Mouse (Mus musculus) embryonic facial prominence, embryonic 12.5 days (tissue): ENCODE results near the gene Znhit6. TPM values are rescaled to one million over a fixed set of nuclear protein-coding genes. Genes with fewer than 3 reads are reported as not detected.
A peak's percentile ranks its signal among the peaks of the same experiment; 100 is the strongest.

ENCODE experiments used
- ATAC-seq: fragments of 200-750 bp; cut with Nextera tagmentation; 2 replicates; pipeline ENCODE4 v1.8.0; 2017; ENCODE audit not compliant: insufficient number of reproducible peaks, insufficient read depth, low FRiP score, low TSS enrichment
- H3K27ac ChIP-seq: fragments of 300-500 bp; sonication (generic); 2 replicates; pipeline ENCODE4 v1.5.1; 2016; ENCODE audit warnings: mild to moderate bottlenecking
- H3K27me3 ChIP-seq: fragments of 300-500 bp; sonication (generic); 2 replicates; pipeline ENCODE4 v1.6.1; 2016; ENCODE audit warnings: mild to moderate bottlenecking, moderate library complexity
- H3K36me3 ChIP-seq: fragments of 300-500 bp; sonication (generic); 2 replicates; pipeline ENCODE4 v1.6.1; 2016; ENCODE audit warnings: mild to moderate bottlenecking
- H3K4me1 ChIP-seq: fragments of 300-500 bp; sonication (generic); 2 replicates; pipeline ENCODE4 v1.6.1; 2016
- H3K4me2 ChIP-seq: fragments of 300-500 bp; sonication (generic); replicated peaks from 2 replicates; pipeline ENCODE4 v1.6.1; 2016; ENCODE audit warnings: mild to moderate bottlenecking, moderate library complexity
- H3K4me3 ChIP-seq: fragments of 300-500 bp; sonication (generic); 2 replicates; pipeline ENCODE4 v1.5.1; 2016; ENCODE audit warnings: mild to moderate bottlenecking
- H3K9ac ChIP-seq: fragments of 300-500 bp; sonication (generic); 2 replicates; pipeline ENCODE4 v1.6.1; 2016; ENCODE audit warnings: mild to moderate bottlenecking, moderate library complexity
- H3K9me3 ChIP-seq: fragments of 300-500 bp; sonication (generic); 2 replicates; pipeline ENCODE4 v1.6.1; 2016; ENCODE audit warnings: mild to moderate bottlenecking, moderate library complexity
- WGBS: fragments of 180-500 bp; shearing (Covaris S2); methylation state at CpG from one replicate; pipeline ENCODE4 v1.1.7; 2016; 5-methylcytosine and 5-hydroxymethylcytosine counted together
- polyA plus RNA-seq: library from polyadenylated mRNA; unstranded; fragments of >200 nt; fragmentation: Nextera tagmentation; extraction: Ambion mirVana; gene quantifications from 2 replicates; pipeline ENCODE4 v1.2.1, GENCODE M21; 2016

Gene Znhit6
- polyA plus RNA-seq, 1 experiment from 2014 or later: 53.1 TPM

DNA sequence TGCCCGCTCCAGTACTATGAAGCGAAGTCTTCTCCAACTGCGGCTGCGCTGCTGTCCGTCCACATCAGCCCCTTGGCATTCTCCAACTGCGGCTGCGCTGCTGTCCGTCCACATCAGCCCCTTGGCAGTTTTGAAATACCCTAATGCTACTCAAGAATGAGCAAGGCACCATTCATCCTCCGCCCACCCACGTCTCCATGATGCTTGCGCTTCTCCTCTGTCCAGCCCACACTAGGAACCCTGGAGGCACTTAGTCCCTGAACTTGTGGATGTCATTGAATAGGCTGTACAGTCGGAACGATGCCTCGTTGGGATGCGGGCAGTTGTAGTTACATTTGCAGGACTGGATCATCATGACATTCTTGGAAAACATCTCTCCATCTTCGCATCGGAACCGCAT lies 71.4 kb downstream of the Znhit6 start:
- Histone ChIP-seq H3K9me3 (no peaks in the 10 kb centered on the region), H3K9ac (no peak overlapping the region), H3K27ac (no peak overlapping the region), H3K36me3 (0 out of 2 replicates have a peak, but pooled peaks cover 10% of the 10 kb centered on the region), H3K4me3 (0 out of 2 replicates have a peak overlapping the region, but pooled peaks have one; percentile 67), H3K27me3 (no peaks in the 10 kb centered on the region), H3K4me2 (peak overlapping the region; percentile 64), H3K4me1 (peaks cover 27% of the 10 kb centered on the region)
- 89% methylated on average over 18 of the region's 18 CpGs for WGBS
- no peak for ATAC-seq

DNA sequence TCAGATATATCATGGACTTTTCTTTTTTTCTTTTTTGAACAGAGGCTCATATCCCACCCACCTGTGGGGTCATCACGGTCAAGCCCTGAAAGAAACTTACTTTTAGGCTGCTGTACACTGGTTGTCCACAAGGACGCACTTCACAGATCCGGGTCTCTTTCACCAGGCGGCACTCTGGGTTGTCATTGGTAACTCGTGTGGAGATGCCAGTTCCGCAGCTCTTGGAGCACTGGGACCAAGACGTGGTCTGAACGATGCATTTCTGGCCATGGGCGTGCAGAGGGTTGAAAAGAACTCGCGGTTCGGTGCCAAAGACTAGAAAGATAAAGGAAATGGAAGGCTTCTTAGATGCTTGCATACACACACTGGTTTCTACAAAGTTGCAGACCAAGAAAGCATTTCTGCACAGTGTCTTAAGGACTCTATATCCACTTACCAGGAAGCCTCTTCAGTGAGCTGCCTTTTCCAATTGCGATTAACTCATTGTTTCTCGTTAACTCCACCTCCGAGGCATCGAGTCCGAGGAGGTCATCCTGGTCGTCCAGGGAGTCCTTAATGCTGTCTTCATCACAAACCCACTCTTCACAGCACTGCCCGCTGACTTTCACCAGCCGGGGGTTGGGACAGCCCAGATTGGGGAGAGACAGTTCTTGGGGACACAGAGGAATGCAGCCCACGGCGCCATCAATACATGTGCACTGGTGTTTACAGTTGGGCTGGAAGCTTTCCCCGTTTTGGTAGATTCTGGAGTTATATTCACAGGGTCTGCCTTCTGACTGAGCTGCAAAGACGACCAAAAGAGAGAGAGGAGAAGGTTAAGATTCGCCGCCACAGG lies 72.3 kb downstream of the Znhit6 start:
- H3K9me3 ChIP-seq: no peaks in the 10 kb centered on the region
- no peak for ATAC-seq
- 0 out of 2 replicates have a peak, but pooled peaks cover 10% of the 10 kb centered on the region for H3K36me3 ChIP-seq
- peak overlapping the region; percentile 96 for H3K27ac ChIP-seq
- peaks cover 35% of the 10 kb centered on the region for H3K4me1 ChIP-seq
- peak overlapping the region; percentile 84 for H3K9ac ChIP-seq
- H3K4me3 ChIP-seq: peak overlapping the region; percentile 67
- peak overlapping the region; percentile 64 for H3K4me2 ChIP-seq
- H3K27me3 ChIP-seq: no peaks in the 10 kb centered on the region
- WGBS: 18% methylated on average over 26 of the region's 26 CpGs

DNA sequence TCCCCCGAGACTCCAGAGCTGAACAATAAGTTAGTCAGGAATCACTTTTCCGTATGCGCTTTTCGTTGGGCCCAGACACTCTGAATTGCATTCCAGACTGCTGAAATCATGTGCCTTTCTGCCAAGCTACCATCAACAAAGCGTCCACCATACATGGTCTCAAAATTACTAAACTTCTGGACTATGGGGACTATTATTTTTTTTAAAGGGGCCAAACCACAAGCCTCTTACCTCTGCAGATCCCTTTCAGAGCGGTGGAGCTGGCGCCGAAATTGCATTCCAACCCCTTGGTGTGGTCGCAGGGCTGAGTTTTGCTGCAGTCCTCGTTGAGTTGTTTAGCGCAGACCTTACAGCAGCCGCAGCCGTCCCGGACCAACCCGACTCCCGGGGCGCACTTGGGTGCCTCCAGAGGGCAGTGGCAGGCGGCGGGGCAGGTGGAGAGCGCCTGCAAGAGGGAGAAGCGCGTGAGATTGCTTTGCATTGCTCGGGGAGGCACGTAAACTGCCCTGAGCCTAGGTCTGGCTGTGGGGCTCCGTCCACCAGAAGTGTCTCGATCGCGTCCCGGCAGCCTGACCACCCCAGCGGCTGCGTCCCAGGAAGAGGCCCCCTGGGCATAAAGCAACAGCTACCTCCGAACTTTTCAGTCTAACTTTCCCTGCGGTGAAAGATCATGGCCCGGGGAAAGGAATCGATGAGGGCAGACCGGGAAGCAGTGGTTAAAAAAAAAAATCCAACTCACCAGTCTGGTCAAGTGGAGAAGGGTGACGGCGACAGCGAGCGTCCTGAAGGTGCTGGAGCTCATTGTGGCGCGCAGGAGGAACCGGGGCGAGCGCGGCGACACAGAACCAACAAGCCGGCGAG lies 73.2 kb downstream of the Znhit6 start:
- H3K4me1 ChIP-seq: peaks cover 35% of the 10 kb centered on the region
- H3K4me2 ChIP-seq: peak overlapping the region; percentile 64
- ATAC-seq: no peak
- H3K36me3 ChIP-seq: 0 out of 2 replicates have a peak, but pooled peaks cover 10% of the 10 kb centered on the region
- H3K27ac ChIP-seq: peak overlapping the region; percentile 96
- under 1% methylated on average over 49 of the region's 49 CpGs for WGBS
- H3K27me3 ChIP-seq: no peaks in the 10 kb centered on the region
- H3K9me3 ChIP-seq: no peaks in the 10 kb centered on the region
- H3K9ac ChIP-seq: peak overlapping the region; percentile 84
- H3K4me3 ChIP-seq: peak overlapping the region; percentile 67

DNA sequence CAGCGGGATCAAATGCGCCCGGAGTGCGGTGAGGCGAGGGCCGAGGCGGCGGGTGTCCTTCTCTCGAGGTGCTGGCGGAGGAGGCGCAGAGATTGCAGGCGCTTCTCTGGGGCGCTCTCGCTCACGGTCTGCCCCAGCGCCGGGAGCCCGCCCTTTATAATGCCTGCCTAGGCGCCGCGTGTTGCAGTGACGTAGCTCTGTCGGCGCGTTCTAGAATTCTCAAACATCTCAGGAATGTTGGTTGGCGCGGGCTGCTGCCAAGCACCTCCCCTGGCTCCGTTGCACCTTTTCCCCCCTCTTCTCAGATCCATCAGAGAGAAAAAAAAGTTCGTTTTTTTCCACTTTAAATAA lies 73.8 kb downstream of the Znhit6 start, which contains the start of gene Ccn1:
Gene Ccn1, minus strand, starts transcription at position 130 of the 351 bp plus-strand sequence.
- Histone ChIP-seq H3K27me3 (no peaks in the 10 kb centered on the region), H3K9ac (peak within 1 kb of the TSS; percentile 84), H3K4me1 (peaks cover 35% of the 10 kb centered on the region), H3K27ac (peak within 1 kb of the TSS; percentile 96), H3K36me3 (0 out of 2 replicates have a peak, but pooled peaks cover 10% of the 10 kb centered on the region), H3K4me2 (peak within 1 kb of the TSS; percentile 64), H3K4me3 (peak within 1 kb of the TSS; percentile 67), H3K9me3 (no peaks in the 10 kb centered on the region)
- 1% methylated on average over 27 of the region's 29 CpGs for WGBS
- peak; percentile 57 for ATAC-seq

DNA sequence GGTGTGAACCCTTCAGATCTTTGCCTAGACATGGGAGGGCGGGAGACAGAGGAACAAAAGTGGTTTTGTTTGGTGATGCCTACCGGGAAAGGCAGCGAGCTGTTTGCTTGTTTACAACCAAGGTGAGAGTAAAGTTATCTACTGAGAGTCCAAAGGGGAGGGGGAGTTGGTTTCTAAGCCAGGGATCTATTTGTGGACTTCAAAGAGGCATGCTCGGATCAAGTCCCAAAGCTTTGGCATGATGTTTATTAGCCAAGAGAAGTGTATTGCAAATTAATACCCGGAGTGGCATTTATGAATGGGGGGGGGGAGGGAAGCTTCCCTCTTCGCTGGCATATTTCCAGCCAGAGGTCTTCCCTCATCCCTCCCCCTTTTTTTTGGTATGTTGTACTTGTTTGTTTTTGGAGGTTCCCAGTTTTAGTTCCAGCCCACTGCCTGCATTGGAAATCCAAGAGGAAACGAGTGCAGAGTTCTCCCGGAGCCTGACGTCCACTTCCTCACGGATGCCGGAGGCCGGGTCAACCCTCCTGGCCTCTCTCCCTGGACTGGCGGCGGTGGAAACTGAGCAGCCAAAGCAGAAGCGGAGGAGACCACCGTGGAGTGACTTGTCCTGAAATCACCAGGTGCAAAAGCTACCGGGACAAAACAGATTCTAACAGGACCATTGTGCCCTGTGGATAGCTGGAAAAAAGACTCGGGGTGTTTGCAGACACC lies 74.5 kb downstream of the Znhit6 start:
- Histone ChIP-seq H3K4me1 (peaks cover 35% of the 10 kb centered on the region), H3K27ac (peak overlapping the region; percentile 96), H3K9ac (peak overlapping the region; percentile 84), H3K4me3 (peak overlapping the region; percentile 67), H3K36me3 (0 out of 2 replicates have a peak, but pooled peaks cover 10% of the 10 kb centered on the region), H3K27me3 (no peaks in the 10 kb centered on the region), H3K4me2 (peak overlapping the region; percentile 64), H3K9me3 (no peaks in the 10 kb centered on the region)
- under 1% methylated on average over 18 of the region's 18 CpGs for WGBS
- no peak for ATAC-seq

DNA sequence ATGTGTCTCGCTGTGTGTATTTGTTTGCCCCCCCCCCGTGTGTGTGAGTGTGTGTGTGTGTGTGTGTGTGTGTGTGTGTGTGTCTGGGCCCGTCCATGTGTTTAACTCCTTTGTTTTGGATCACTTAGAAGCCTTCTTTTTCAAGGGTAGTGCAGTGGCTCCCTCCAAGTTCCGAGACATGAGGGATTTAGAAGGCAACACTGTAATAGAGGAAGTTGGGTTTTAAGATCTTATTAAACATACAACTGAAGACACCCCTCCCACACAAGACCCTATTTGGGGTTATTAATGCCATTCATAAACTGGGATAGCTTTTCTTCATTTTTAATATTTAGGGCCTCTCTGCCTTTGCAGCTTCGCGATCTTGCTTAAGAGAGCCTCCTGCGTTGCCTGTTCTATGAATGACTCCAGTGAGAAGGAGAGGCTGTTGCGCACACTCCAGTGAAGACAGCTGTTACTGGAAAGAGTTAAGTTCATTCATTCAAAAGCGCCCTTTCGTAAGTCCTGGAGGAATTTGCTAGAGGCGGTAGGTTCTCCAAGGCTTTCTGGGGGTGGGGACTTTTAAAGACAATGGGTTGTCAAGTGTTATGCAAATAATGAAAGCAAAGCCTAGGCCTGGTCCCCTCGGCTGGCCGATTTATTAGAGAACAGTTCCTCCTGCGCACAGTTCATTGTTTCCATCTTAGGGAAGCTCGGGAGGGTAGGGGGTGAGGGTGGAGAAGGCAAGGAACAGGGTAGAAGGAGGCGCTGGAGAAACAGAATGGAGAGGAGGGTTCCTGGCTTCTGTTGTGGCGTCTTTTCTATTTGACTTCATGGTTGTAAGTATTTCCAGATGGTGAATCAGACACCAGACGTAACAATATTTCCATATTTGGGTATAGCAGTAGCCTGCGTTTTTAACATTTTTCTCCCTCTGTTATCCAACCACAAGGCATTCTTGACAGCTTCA lies 75.3 kb downstream of the Znhit6 start:
- Histone ChIP-seq H3K9ac (peak overlapping the region; percentile 25), H3K9me3 (no peaks in the 10 kb centered on the region), H3K4me2 (peak overlapping the region; percentile 64), H3K27me3 (no peaks in the 10 kb centered on the region), H3K4me1 (peaks cover 35% of the 10 kb centered on the region), H3K36me3 (0 out of 2 replicates have a peak, but pooled peaks cover 10% of the 10 kb centered on the region), H3K4me3 (peak overlapping the region; percentile 67), H3K27ac (peak overlapping the region; percentile 96)
- peak; percentile 38 for ATAC-seq
- WGBS: 5% methylated on average over 19 of the region's 19 CpGs

DNA sequence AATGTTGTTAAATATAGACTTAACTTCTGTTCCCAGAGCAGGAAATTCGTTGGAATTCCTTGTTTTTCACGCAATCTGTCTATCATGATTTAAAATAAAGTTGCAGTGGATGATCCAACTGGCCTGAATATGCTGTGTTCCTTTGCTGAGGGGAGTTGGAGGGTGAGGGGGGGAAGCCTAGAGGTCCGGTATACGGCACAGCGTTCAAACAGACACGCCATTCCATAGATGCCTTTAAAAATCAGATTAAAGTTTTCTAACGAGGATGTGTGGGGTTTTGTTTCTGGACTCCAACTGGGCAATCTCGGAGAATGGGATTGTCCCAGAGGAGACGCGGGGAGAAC lies 75.9 kb downstream of the Znhit6 start:
- no peaks in the 10 kb centered on the region for H3K27me3 ChIP-seq
- H3K4me2 ChIP-seq: peak overlapping the region; percentile 64
- peak overlapping the region; percentile 96 for H3K27ac ChIP-seq
- peaks cover 35% of the 10 kb centered on the region for H3K4me1 ChIP-seq
- peak overlapping the region; percentile 53; the same call in 1 of the 2 replicates for H3K9ac ChIP-seq
- H3K9me3 ChIP-seq: no peaks in the 10 kb centered on the region
- ATAC-seq: peak; percentile 6; the same call in 1 of the 2 replicates
- under 1% methylated on average over 10 of the region's 10 CpGs for WGBS
- H3K36me3 ChIP-seq: 0 out of 2 replicates have a peak, but pooled peaks cover 10% of the 10 kb centered on the region
- peak overlapping the region; percentile 41 for H3K4me3 ChIP-seq

DNA sequence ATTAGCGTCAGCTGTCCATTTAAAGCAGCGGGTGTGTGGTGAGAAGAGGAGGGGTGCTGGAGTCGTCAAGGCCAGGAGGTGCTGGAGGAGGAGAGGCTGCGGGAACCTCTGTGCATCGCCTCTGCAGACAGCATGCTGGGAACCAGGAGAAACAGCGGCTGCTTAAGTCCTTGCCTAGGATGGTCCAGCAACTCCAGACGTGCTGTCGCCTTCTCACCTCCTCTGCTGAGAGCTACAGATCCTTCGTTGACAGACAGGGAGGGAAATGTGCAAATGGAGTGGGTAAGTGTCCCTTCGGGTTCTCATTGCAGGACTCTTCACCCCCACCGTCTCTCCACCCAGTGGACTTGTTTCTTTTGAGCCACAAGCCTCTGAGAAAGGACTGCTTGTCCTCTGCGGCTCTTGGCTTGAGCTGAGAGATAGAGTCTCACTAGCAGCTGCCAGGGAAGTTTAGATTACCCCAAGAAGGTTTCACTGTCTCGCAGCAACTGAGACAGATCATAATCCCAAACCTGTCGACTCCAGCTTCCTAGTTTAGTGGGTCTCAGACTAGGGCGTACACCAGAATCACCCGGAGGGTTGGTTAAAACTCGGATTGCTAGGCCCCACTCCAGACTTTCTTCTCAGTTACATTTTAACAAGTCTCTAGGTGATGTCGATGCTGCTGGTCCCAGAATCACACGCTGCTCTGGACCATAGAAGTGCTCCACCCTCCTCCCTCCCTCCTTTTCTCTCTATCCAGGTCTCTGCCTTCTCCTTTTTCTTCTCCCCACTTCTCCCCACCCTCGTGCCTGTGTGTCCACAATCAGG lies 76.5 kb downstream of the Znhit6 start:
- Histone ChIP-seq H3K36me3 (0 out of 2 replicates have a peak, but pooled peaks cover 4% of the 10 kb centered on the region), H3K4me3 (peak overlapping the region; percentile 41), H3K27ac (peak overlapping the region; percentile 96), H3K27me3 (no peaks in the 10 kb centered on the region), H3K4me1 (peaks cover 35% of the 10 kb centered on the region), H3K9me3 (no peaks in the 10 kb centered on the region), H3K9ac (peak overlapping the region; percentile 53), H3K4me2 (peak overlapping the region; percentile 64)
- ATAC-seq: no peak
- 3% methylated on average over 20 of the region's 20 CpGs for WGBS

DNA sequence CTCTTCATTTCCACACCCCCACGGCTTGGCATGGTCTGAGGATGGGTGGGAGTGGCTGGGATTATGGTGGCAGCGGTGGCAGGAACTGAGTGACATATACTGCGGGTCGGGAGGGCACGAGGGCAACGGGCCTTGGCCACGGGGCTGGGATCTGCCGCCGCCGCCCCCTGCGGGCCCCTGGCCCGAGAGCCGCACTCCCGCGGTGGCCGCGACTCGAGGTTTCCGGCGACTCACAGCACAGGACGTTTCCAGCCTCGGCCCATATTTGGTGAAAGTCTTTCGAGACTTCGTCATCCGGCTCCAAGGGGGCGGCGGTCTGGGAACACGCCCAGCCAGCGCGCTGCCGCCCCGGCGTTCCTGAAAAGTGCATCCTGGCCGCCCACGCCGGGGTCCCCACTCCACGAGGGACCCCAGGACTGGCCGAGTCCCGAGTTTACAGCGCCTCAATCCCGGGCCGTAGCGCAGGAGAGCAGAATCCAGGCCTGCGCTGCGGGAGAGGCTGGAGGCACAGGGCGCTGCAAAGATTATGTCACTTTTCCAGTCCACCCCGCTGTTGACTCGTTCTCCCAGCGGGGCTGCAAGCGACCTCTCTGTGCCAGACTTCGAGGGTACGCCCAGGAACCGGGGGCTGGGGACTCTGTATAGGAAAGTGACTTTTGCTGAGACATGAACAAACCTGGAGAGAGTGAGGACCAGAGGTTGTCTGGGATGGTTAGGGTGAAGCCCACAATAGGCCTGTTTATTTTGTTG lies 77.4 kb downstream of the Znhit6 start:
- Histone ChIP-seq H3K27ac (peak overlapping the region; percentile 96), H3K36me3 (no peaks in the 10 kb centered on the region), H3K27me3 (no peaks in the 10 kb centered on the region), H3K4me1 (peaks cover 31% of the 10 kb centered on the region), H3K4me2 (peak overlapping the region; percentile 64), H3K4me3 (peak overlapping the region; percentile 41), H3K9ac (peak overlapping the region; percentile 53), H3K9me3 (no peaks in the 10 kb centered on the region)
- ATAC-seq: peak; percentile 23; the same call in 1 of the 2 replicates
- WGBS: under 1% methylated on average over 53 of the region's 53 CpGs
